Mouse (Mus musculus) heart, postnatal 0 days (tissue): ENCODE results near the gene Hadh.

ENCODE experiments used
- CTCF ChIP-seq: IDR thresholded peaks from 2 replicates; pipeline ENCODE4 v1.5.1; 2016; ENCODE audit warnings: antibody characterized with exemption, control low read depth, low read depth
- EP300 ChIP-seq: IDR thresholded peaks from 2 replicates; pipeline ENCODE4 v1.6.1; 2016; ENCODE audit warnings: antibody characterized with exemption, low read depth

GRCm38 (mm10) chr3:131266366-131267050, 5.4 kb downstream of the Hadh start:
- TF ChIP-seq EP300: no peak
- no peak for TF ChIP-seq CTCF
